Mouse (Mus musculus) liver, embryonic 14.5 days (tissue): ENCODE data around the gene Gfra1.

Experiments used
- CTCF ChIP-seq: IDR thresholded peaks from 2 replicates; pipeline ENCODE4 v1.5.1; 2016; ENCODE audit warnings: antibody characterized with exemption, low read depth, control low read depth
- EP300 ChIP-seq: IDR thresholded peaks from 2 replicates; pipeline ENCODE4 v1.6.1; 2016; ENCODE audit warnings: antibody characterized with exemption, low read depth

DNA sequence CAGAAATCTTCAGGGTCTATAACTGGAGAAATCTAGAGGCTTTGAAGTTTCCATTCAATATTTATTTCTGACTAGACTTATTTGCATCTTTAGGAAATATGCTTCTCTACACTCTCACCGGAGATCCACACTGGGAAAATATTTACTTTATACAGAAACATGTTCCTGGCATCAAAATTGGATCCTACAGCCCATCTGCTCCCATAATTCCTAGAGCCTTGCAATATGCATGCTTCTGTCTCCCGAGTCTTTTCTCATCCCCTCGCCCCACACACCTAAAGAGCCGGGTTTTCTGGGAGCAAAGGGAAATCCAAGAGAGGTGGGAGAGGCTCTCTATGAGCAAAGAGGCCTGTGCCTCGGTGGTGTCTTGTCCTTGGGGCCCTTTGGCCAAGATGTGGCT, 184.9 kb downstream of the Gfra1 start:
- no peak for TF ChIP-seq EP300
- TF ChIP-seq CTCF, result no peak
